Mouse (Mus musculus) cortical plate, adult 2 months (tissue): ENCODE results near the gene Ehmt1.

Experiments used
- CTCF ChIP-seq: fragments of 200-500 bp; IDR thresholded peaks from 2 replicates; pipeline ENCODE4 v1.5.1; 2011; ENCODE audit warnings: mild to moderate bottlenecking, control low read depth, low read length; ENCODE audit not compliant: insufficient read depth; ENCODE audit errors: extremely low read depth
- POLR2A ChIP-seq: fragments of 200-500 bp; IDR thresholded peaks from 2 replicates; pipeline ENCODE4 v1.6.1; 2011; ENCODE audit warnings: mild to moderate bottlenecking, low read length, control low read depth; ENCODE audit not compliant: insufficient read depth; ENCODE audit errors: extremely low read depth

GRCm38 (mm10) chr2:24950189-24950535 is 30.7 kb upstream of the Ehmt1 start:
- TF ChIP-seq POLR2A (no peak), CTCF (no peak)
